ENCODE assay signal across 10 mouse cellular contexts in the genomic region with DNA sequence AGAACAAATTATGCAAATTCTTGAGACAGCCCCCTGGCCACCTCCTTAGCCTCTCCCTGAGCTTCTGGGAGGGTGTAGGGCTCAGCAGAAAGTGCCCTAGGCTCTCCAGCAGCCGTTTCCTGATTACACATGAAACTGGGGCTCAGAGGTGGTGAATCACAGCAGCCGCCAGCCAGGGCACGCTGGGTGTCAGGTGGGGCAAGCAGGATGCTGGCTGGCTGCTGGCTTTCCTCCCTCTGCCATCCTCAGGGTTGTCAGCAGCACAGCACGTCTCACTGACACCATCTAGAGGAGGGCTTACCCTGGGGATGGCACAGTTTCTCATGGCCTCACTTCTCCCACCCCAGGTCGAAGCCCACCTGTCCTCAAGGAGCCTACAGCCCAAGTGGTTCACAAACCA. TPM values are rescaled to one million over a fixed set of nuclear protein-coding genes. Genes with fewer than 3 reads are reported as not detected.
DNase-seq lines count a peak whose midpoint lies in the region; ATAC-seq and TF ChIP-seq lines count a peak whose summit lies in the region.
"Had no signal": no experiment of that assay in that cellular context is flagged by ENCODE, and none has a peak within 500 bp of the region (broad histone marks: within the 10 kb centered on the region; RNA-seq: fewer than 3 reads in every experiment).

No protein-coding gene starts in this region.

- H3K27me3 ChIP-seq in lung, embryonic 14.5 days (ENCODE audit: insufficient read depth, low read length), result no peaks in the 10 kb centered on the region
- no peaks in the 10 kb centered on the region for H3K27me3 ChIP-seq in ES-Bruce4 (ENCODE audit: control insufficient read depth, insufficient read depth, low read length, poor library complexity, severe bottlenecking)
- H3K27me3 ChIP-seq in intestine, embryonic 15.5 days (replicated peaks), result no peaks in the 10 kb centered on the region; the same call in 1 of the 2 replicates

- no peaks in the 10 kb centered on the region for H3K36me3 ChIP-seq in lung, embryonic 14.5 days (ENCODE audit: insufficient read depth)
- H3K36me3 ChIP-seq in ES-Bruce4 (ENCODE audit: control insufficient read depth, insufficient read depth, low read length, poor library complexity, severe bottlenecking), result no peaks in the 10 kb centered on the region
- no peaks in the 10 kb centered on the region for H3K36me3 ChIP-seq in intestine, embryonic 15.5 days
- H3K36me3 ChIP-seq: forebrain, embryonic 12.5 days; heart, embryonic 15.5 days had no signal

- H3K4me1 ChIP-seq in lung, embryonic 14.5 days (ENCODE audit: insufficient read depth), result peaks cover 20% of the 10 kb centered on the region
- peaks cover 3% of the 10 kb centered on the region for H3K4me1 ChIP-seq in ES-Bruce4 (ENCODE audit: control insufficient read depth, insufficient read depth, low read length)
- peaks cover 36% of the 10 kb centered on the region for H3K4me1 ChIP-seq in intestine, embryonic 15.5 days (replicated peaks)

- ATAC-seq in lung, embryonic 14.5 days (ENCODE audit: insufficient read depth), result no peak
- no peak for ATAC-seq in intestine, embryonic 15.5 days

- 0 out of 2 replicates have a peak overlapping the region, but pooled peaks have one; percentile 20 for H3K27ac ChIP-seq in lung, embryonic 14.5 days (ENCODE audit: low read depth)
- H3K27ac ChIP-seq in ES-Bruce4 (ENCODE audit: insufficient read depth, low read length), result no peak overlapping the region
- 0 out of 2 replicates have a peak overlapping the region, but pooled peaks have one; percentile 25 for H3K27ac ChIP-seq in intestine, embryonic 15.5 days
- H3K27ac ChIP-seq: forebrain, embryonic 12.5 days; heart, embryonic 15.5 days had no signal

- H3K4me3 ChIP-seq in lung, embryonic 14.5 days (ENCODE audit: low read depth, low read length), result no peak overlapping the region
- no peak overlapping the region for H3K4me3 ChIP-seq in ES-Bruce4 (ENCODE audit: low read depth, low read length)
- H3K4me3 ChIP-seq in intestine, embryonic 15.5 days (replicated peaks), result no peak overlapping the region
- H3K4me3 ChIP-seq: forebrain, embryonic 12.5 days; heart, embryonic 15.5 days had no signal

- TF ChIP-seq EP300 in ES-Bruce4 (IDR thresholded peaks at IDR 0.05; ENCODE audit: insufficient read depth, low read depth, low read length), result no peak

- H3K4me2 ChIP-seq in lung, embryonic 14.5 days, result no peak overlapping the region
- no peak overlapping the region for H3K4me2 ChIP-seq in intestine, embryonic 15.5 days (replicated peaks)
- H3K4me2 ChIP-seq: forebrain, embryonic 12.5 days; heart, embryonic 15.5 days had no signal

- no peak for TF ChIP-seq POLR2A in ES-Bruce4 (IDR thresholded peaks at IDR 0.05; ENCODE audit: insufficient read depth, low read length)

- peak overlapping the region; percentile 13; the same call in 1 of the 2 replicates for H3K9ac ChIP-seq in lung, embryonic 14.5 days
- no peak overlapping the region for H3K9ac ChIP-seq in ES-Bruce4 (ENCODE audit: low read depth, poor library complexity, severe bottlenecking)
- no peak overlapping the region for H3K9ac ChIP-seq in intestine, embryonic 15.5 days
- H3K9ac ChIP-seq: forebrain, embryonic 12.5 days; heart, embryonic 15.5 days had no signal

- H3K9me3 ChIP-seq in lung, embryonic 14.5 days (ENCODE audit: low read depth, low read length), result no peaks in the 10 kb centered on the region
- no peaks in the 10 kb centered on the region for H3K9me3 ChIP-seq in ES-Bruce4 (replicated peaks; ENCODE audit: control insufficient read depth, insufficient read depth, low read length, poor library complexity, severe bottlenecking)
- H3K9me3 ChIP-seq in intestine, embryonic 15.5 days, result no peaks in the 10 kb centered on the region
- H3K9me3 ChIP-seq: forebrain, embryonic 12.5 days; heart, embryonic 15.5 days had no signal

- 18% methylated on average over 5 of the region's 5 CpGs for WGBS in lung, embryonic 14.5 days
- WGBS in intestine, embryonic 15.5 days, result 29% methylated on average over 5 of the region's 5 CpGs

- no peak for DNase-seq in lung, embryonic 14.5 days
- DNase-seq in lung, adult 18-20 months, result no peak
- DNase-seq in thymus, postnatal 10 days (ENCODE audit: low spot score in 2 of 2), result peak; percentile 60 to 64
- DNase-seq in right cerebral cortex, adult 2 months (ENCODE audit: low spot score in 2 of 2), result no peak
- DNase-seq in layer of hippocampus, adult 11-12 months (ENCODE audit: low spot score), result no peak
- DNase-seq: right cerebral cortex, postnatal 14 days had no signal

- peak; percentile 33; the same call in 1 of the 2 replicates for TF ChIP-seq CTCF in lung, embryonic 14.5 days (IDR thresholded peaks at IDR 0.05; ENCODE audit: low read depth)
- peak; percentile 36 for TF ChIP-seq CTCF in ES-Bruce4 (IDR thresholded peaks at IDR 0.05; ENCODE audit: low read depth, low read length)

RNA-seq across cellular contexts. Expression of a gene that starts 14.1 kb away (rescaled TPM):
- polyA plus RNA-seq in lung, embryonic 14.5 days (2014; fragmentation: Nextera tagmentation; extraction: Ambion mirVana), result 93.2 and 101 TPM in 2 replicates
- polyA plus RNA-seq in ES-Bruce4 (2011; ENCODE audit: insufficient read depth, insufficient read length, low read depth, missing spikeins), result 9.2 and 10.5 TPM in 2 replicates
- polyA plus RNA-seq in intestine, embryonic 15.5 days (2015; fragmentation: Nextera tagmentation; extraction: Ambion mirVana), result 44.0 and 47.5 TPM in 2 replicates

RNA-seq across cellular contexts. Expression of a gene that starts 25.5 kb away (rescaled TPM):
- polyA plus RNA-seq in lung, embryonic 14.5 days (2014; fragmentation: Nextera tagmentation; extraction: Ambion mirVana), result 7.8 and 8.5 TPM in 2 replicates
- polyA plus RNA-seq in ES-Bruce4 (2011; ENCODE audit: insufficient read depth, insufficient read length, low read depth, missing spikeins), result 19.6 and 21.5 TPM in 2 replicates
- 6.9 and 7.3 TPM in 2 replicates for polyA plus RNA-seq in intestine, embryonic 15.5 days (2015; fragmentation: Nextera tagmentation; extraction: Ambion mirVana)

RNA-seq across cellular contexts. Expression of a gene that starts 27.0 kb away (rescaled TPM):
- 0.34 TPM in 1 of 2 replicates, not detected in the other for polyA plus RNA-seq in lung, embryonic 14.5 days (2014; fragmentation: Nextera tagmentation; extraction: Ambion mirVana)
- 2.4 TPM in 1 of 2 replicates, not detected in the other for polyA plus RNA-seq in ES-Bruce4 (2011; ENCODE audit: insufficient read depth, insufficient read length, low read depth, missing spikeins)
- polyA plus RNA-seq in intestine, embryonic 15.5 days (2015; fragmentation: Nextera tagmentation; extraction: Ambion mirVana), result 1,110 and 1,149 TPM in 2 replicates
- polyA plus RNA-seq: forebrain, embryonic 12.5 days had no signal

RNA-seq across cellular contexts. Expression of a gene that starts 48.7 kb away (rescaled TPM):
- 50.9 and 57.0 TPM in 2 replicates for polyA plus RNA-seq in lung, embryonic 14.5 days (2014; fragmentation: Nextera tagmentation; extraction: Ambion mirVana)
- polyA plus RNA-seq in ES-Bruce4 (2011; ENCODE audit: insufficient read depth, insufficient read length, low read depth, missing spikeins), result 25.8 and 29.3 TPM in 2 replicates
- 47.6 and 51.7 TPM in 2 replicates for polyA plus RNA-seq in intestine, embryonic 15.5 days (2015; fragmentation: Nextera tagmentation; extraction: Ambion mirVana)

RNA-seq across cellular contexts. Expression of a gene that starts 55.0 kb away (rescaled TPM):
- 28.7 and 34.3 TPM in 2 replicates for polyA plus RNA-seq in lung, embryonic 14.5 days (2014; fragmentation: Nextera tagmentation; extraction: Ambion mirVana)
- polyA plus RNA-seq in ES-Bruce4 (2011; ENCODE audit: insufficient read depth, insufficient read length, low read depth, missing spikeins), result 4.4 and 5.2 TPM in 2 replicates
- polyA plus RNA-seq in intestine, embryonic 15.5 days (2015; fragmentation: Nextera tagmentation; extraction: Ambion mirVana), result 19.7 and 20.4 TPM in 2 replicates

Comparison
In these comparisons a context has a peak if more than half of its experiments do, and no peak if none do; other contexts are left out.
1. DNase-seq: peak in thymus, postnatal 10 days (2 of 2); none in lung, embryonic 14.5 days (single experiment), lung, adult 18-20 months (0 of 2), right cerebral cortex, adult 2 months (0 of 2) and layer of hippocampus, adult 11-12 months (single experiment).
2. RNA of a gene that starts 27.0 kb away (polyA plus RNA-seq): 1,110 to 1,149 TPM in intestine, embryonic 15.5 days; 2.4 TPM in ES-Bruce4 and 0.34 TPM in lung, embryonic 14.5 days; every median in the first group is over 100 times any median in the second.